ENCODE assay signal across 32 mouse cellular contexts in genomic region chr1:183634836-183635235, GRCm38 (mm10).
"Had no signal": no experiment of that assay in that cellular context is flagged by ENCODE, and none has a peak within 500 bp of the region (broad histone marks: within the 10 kb centered on the region; RNA-seq: fewer than 3 reads in every experiment).

No protein-coding gene starts in this region.

- H3K9me3 ChIP-seq: limb, embryonic 10.5 days; limb, embryonic 12.5 days; limb, embryonic 13.5 days; limb, embryonic 15.5 days; liver, embryonic 12.5 days; liver, embryonic 13.5 days; liver, embryonic 15.5 days; lung, embryonic 15.5 days; midbrain, embryonic 12.5 days; midbrain, embryonic 13.5 days; midbrain, embryonic 15.5 days; neural tube, embryonic 12.5 days; neural tube, embryonic 13.5 days had no signal

- DNase-seq: left cerebral cortex, postnatal 4 days; liver; liver, embryonic 13.5 days; liver, postnatal 0 days; lung, adult 18-20 months; lung, adult 2 months; lung, embryonic 14.5 days; lung, postnatal 10 days; lung, postnatal 14 days; lung, postnatal 36 days; lung, postnatal 4 days; midbrain, embryonic 14.5 days had no signal

- H3K4me1 ChIP-seq: limb, embryonic 10.5 days; limb, embryonic 12.5 days; limb, embryonic 15.5 days; liver, embryonic 12.5 days; liver, embryonic 13.5 days; liver, embryonic 15.5 days; megakaryocyte, embryonic 14.5 days; midbrain, embryonic 12.5 days; midbrain, embryonic 15.5 days; neural tube, embryonic 12.5 days; neural tube, embryonic 13.5 days had no signal

- H3K4me2 ChIP-seq: limb, embryonic 12.5 days; limb, embryonic 13.5 days; limb, embryonic 15.5 days; liver, embryonic 11.5 days; liver, embryonic 12.5 days; liver, embryonic 13.5 days; liver, embryonic 15.5 days; lung, embryonic 14.5 days; lung, embryonic 15.5 days; midbrain, embryonic 11.5 days; midbrain, embryonic 12.5 days; midbrain, embryonic 13.5 days; midbrain, embryonic 15.5 days; neural tube, embryonic 12.5 days; neural tube, embryonic 13.5 days had no signal

- H3K4me3 ChIP-seq: limb, embryonic 10.5 days; limb, embryonic 12.5 days; limb, embryonic 13.5 days; limb, embryonic 15.5 days; liver, embryonic 12.5 days; liver, embryonic 13.5 days; liver, embryonic 15.5 days; lung, embryonic 15.5 days; megakaryocyte, embryonic 14.5 days; midbrain, embryonic 12.5 days; midbrain, embryonic 13.5 days; midbrain, embryonic 15.5 days; myocyte; neural tube, embryonic 12.5 days; neural tube, embryonic 13.5 days had no signal

- ATAC-seq: liver, embryonic 12.5 days; liver, postnatal 0 days; lung, postnatal 0 days; midbrain, embryonic 13.5 days; midbrain, embryonic 15.5 days; midbrain, embryonic 16.5 days had no signal

- H3K27ac ChIP-seq: limb, embryonic 10.5 days; limb, embryonic 12.5 days; limb, embryonic 13.5 days; limb, embryonic 15.5 days; liver, embryonic 12.5 days; liver, embryonic 13.5 days; liver, embryonic 14.5 days; liver, embryonic 15.5 days; lung, embryonic 15.5 days; macrophage; midbrain, embryonic 12.5 days; midbrain, embryonic 13.5 days; midbrain, embryonic 15.5 days; neural tube, embryonic 12.5 days; neural tube, embryonic 13.5 days had no signal

- H3K9ac ChIP-seq: limb, embryonic 12.5 days; limb, embryonic 13.5 days; limb, embryonic 15.5 days; liver, embryonic 12.5 days; liver, embryonic 13.5 days; liver, embryonic 14.5 days; liver, embryonic 15.5 days; liver, postnatal 0 days; lung, embryonic 14.5 days; lung, embryonic 15.5 days; midbrain, embryonic 12.5 days; midbrain, embryonic 13.5 days; midbrain, embryonic 15.5 days; neural tube, embryonic 12.5 days; neural tube, embryonic 13.5 days had no signal

- H3K27me3 ChIP-seq: limb, embryonic 12.5 days; limb, embryonic 13.5 days; limb, embryonic 15.5 days; liver, embryonic 12.5 days; liver, embryonic 13.5 days; liver, embryonic 15.5 days; megakaryocyte, embryonic 14.5 days; midbrain, embryonic 12.5 days; midbrain, embryonic 13.5 days; midbrain, embryonic 15.5 days; neural tube, embryonic 12.5 days; neural tube, embryonic 13.5 days had no signal

- H3K36me3 ChIP-seq: limb, embryonic 10.5 days; limb, embryonic 12.5 days; limb, embryonic 13.5 days; limb, embryonic 15.5 days; liver, embryonic 12.5 days; liver, embryonic 13.5 days; liver, embryonic 15.5 days; lung, embryonic 15.5 days; midbrain, embryonic 12.5 days; midbrain, embryonic 13.5 days; midbrain, embryonic 15.5 days; neural tube, embryonic 12.5 days; neural tube, embryonic 13.5 days had no signal
